Mouse (Mus musculus) liver, embryonic 14.5 days (tissue): ENCODE results near the gene Olfr1228. TPM values are rescaled to one million over a fixed set of nuclear protein-coding genes. Genes with fewer than 3 reads are reported as not detected.

ENCODE experiments used
- ATAC-seq: fragments of 200-750 bp; cut with Nextera tagmentation; 2 replicates; pipeline ENCODE4 v1.8.0; 2017; ENCODE audit warnings: moderate number of reproducible peaks, mild to moderate bottlenecking, moderate library complexity; ENCODE audit not compliant: insufficient read depth
- DNase-seq, 3 experiments: peaks; one replicate each; pipeline ENCODE4 v3.0.0-alpha.2; 2012 to 2013; ENCODE audit warnings: low read depth in 3 of 3, low spot score in 3 of 3
- H3K27ac ChIP-seq: fragments of 300-500 bp; sonication (generic); 2 replicates; pipeline ENCODE4 v1.5.1; 2014; ENCODE audit warnings: moderate library complexity, mild to moderate bottlenecking, control low read depth, inconsistent platforms
- H3K27me3 ChIP-seq: fragments of 300-500 bp; sonication (generic); 2 replicates; pipeline ENCODE4 v1.6.1; 2014; ENCODE audit warnings: mild to moderate bottlenecking, low read length, moderate library complexity; ENCODE audit not compliant: control insufficient read depth, insufficient read depth
- H3K36me3 ChIP-seq: fragments of 300-500 bp; sonication (generic); replicated peaks from 2 replicates; pipeline ENCODE4 v1.6.1; 2014; ENCODE audit warnings: low read depth; ENCODE audit not compliant: control insufficient read depth, insufficient read depth
- H3K4me1 ChIP-seq, 2 experiments: fragments of 200-500 bp in 1 of 2; fragments of 300-500 bp in 1 of 2; sonication (generic) in 1 of 2; replicated peaks; 2 replicates each; pipeline ENCODE4 v1.6.1; 2012 to 2014; ENCODE audit warnings: antibody characterized with exemption in 1 of 2, inconsistent platforms in 1 of 2, low read length in 1 of 2; ENCODE audit not compliant: control insufficient read depth in 2 of 2, insufficient read depth in 2 of 2
- H3K4me2 ChIP-seq: fragments of 300-500 bp; sonication (generic); 2 replicates; pipeline ENCODE4 v1.6.1; 2014; ENCODE audit warnings: low read depth, mild to moderate bottlenecking, control low read depth, moderate library complexity
- H3K4me3 ChIP-seq, 2 experiments: fragments of 200-500 bp in 1 of 2; fragments of 300-500 bp in 1 of 2; sonication (generic) in 1 of 2; 2 replicates each; pipeline ENCODE4 v1.5.1; 2012 to 2014; ENCODE audit warnings: low read depth in 2 of 2, low read length in 2 of 2, mild to moderate bottlenecking in 2 of 2, control low read depth in 1 of 2, inconsistent platforms in 1 of 2, moderate library complexity in 1 of 2; ENCODE audit not compliant: insufficient read depth in 1 of 2
- H3K9ac ChIP-seq: fragments of 300-500 bp; sonication (generic); replicated peaks from 2 replicates; pipeline ENCODE4 v1.6.1; 2014; ENCODE audit warnings: mild to moderate bottlenecking, control low read depth, moderate library complexity
- H3K9me3 ChIP-seq: fragments of 300-500 bp; sonication (generic); 2 replicates; pipeline ENCODE4 v1.6.1; 2016; ENCODE audit warnings: low read length, mixed read lengths; ENCODE audit not compliant: control insufficient read depth
- CTCF ChIP-seq: IDR thresholded peaks from 2 replicates; pipeline ENCODE4 v1.5.1; 2016; ENCODE audit warnings: antibody characterized with exemption, low read depth, control low read depth
- EP300 ChIP-seq: IDR thresholded peaks from 2 replicates; pipeline ENCODE4 v1.6.1; 2016; ENCODE audit warnings: antibody characterized with exemption, low read depth
- WGBS: fragments of 180-500 bp; shearing (Covaris S2); extraction: QIAGEN DNeasy Blood & Tissue Kit; methylation state at CpG from one replicate; pipeline ENCODE4 v1.1.7; 2014; ENCODE audit not compliant: insufficient replicate concordance; 5-methylcytosine and 5-hydroxymethylcytosine counted together
- polyA plus RNA-seq, 2 experiments: library from polyadenylated mRNA; depleted of rRNA in 1 of 2; stranded (reverse) in 1 of 2; unstranded in 1 of 2; fragments of >200 nt; fragmentation: Nextera tagmentation in 1 of 2; extraction: Ambion mirVana in 1 of 2; gene quantifications; 2 replicates each; pipeline versions ENCODE4 v1.2.1 to v1.2.3; 2012 to 2014

Olfr1228 gene
- not detected in 2 replicates for polyA plus RNA-seq (2012; rRNA removed)
- not detected in 2 replicates for polyA plus RNA-seq (2014; fragmentation: Nextera tagmentation; extraction: Ambion mirVana)

- Histone ChIP-seq H3K9me3 (no peaks in the 10 kb centered on the region), H3K4me2 (no peak within 1 kb of the TSS), H3K4me3 (no peak within 1 kb of the TSS), H3K27ac (no peak within 1 kb of the TSS), H3K36me3 (no peaks in the 10 kb centered on the region), H3K9ac (no peak within 1 kb of the TSS), H3K27me3 (no peaks in the 10 kb centered on the region), H3K4me1 (no peaks in the 10 kb centered on the region)
- DNase-seq (no peak), ATAC-seq (no peak)
- TF ChIP-seq EP300: no peak
- no peak for TF ChIP-seq CTCF
These were observed at the start of gene Olfr1228 for GRCm38 (mm10) chr2:89253962-89254361. Gene Olfr1228, minus strand, starts transcription at chr2:89254062.

GRCm38 (mm10) chr2:89297168-89297567 is 43.3 kb upstream of the Olfr1228 start, which contains the start of gene Olfr1230:
Gene Olfr1230, minus strand, starts transcription at chr2:89297268.
- Histone ChIP-seq H3K4me2 (no peak within 1 kb of the TSS), H3K27ac (no peak within 1 kb of the TSS), H3K9me3 (no peaks in the 10 kb centered on the region), H3K4me1 (no peaks in the 10 kb centered on the region), H3K36me3 (no peaks in the 10 kb centered on the region), H3K9ac (no peak within 1 kb of the TSS), H3K4me3 (no peak within 1 kb of the TSS), H3K27me3 (no peaks in the 10 kb centered on the region)
- DNase-seq: no peak
- TF ChIP-seq CTCF (no peak), EP300 (no peak)
- 64% methylated on average over 1 of the region's 1 CpGs for WGBS
- ATAC-seq: no peak

DNA sequence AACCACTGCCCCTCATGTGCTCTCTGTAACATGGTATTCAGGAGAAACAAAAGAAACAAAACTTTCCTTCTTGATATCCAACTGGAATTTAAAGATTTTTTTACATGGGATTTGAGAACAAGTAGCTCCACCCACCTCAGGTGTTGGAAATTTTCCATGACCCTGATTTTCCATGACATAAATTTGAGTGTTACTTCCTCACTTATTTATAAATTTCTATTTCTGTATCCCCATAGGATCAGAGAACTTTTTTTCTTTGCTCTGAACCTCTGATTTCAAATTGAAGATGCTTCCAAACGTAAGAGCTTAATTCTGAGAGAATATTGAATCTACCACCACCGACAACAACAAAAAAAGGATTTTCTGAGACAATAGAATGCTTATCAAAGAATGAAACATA is 34.1 kb upstream of the Olfr1228 start, which contains the start of gene Olfr1229:
TSS of gene Olfr1229 (minus strand) at position 101 of the 400 bp plus-strand sequence.
- Histone ChIP-seq H3K36me3 (no peaks in the 10 kb centered on the region), H3K4me3 (no peak within 1 kb of the TSS), H3K9me3 (no peaks in the 10 kb centered on the region), H3K27me3 (no peaks in the 10 kb centered on the region), H3K4me1 (no peaks in the 10 kb centered on the region), H3K4me2 (no peak within 1 kb of the TSS), H3K9ac (no peak within 1 kb of the TSS), H3K27ac (no peak within 1 kb of the TSS)
- DNase-seq (no peak), ATAC-seq (no peak)
- 55% methylated on average over 2 of the region's 2 CpGs for WGBS
- TF ChIP-seq EP300 (no peak), CTCF (no peak)

DNA sequence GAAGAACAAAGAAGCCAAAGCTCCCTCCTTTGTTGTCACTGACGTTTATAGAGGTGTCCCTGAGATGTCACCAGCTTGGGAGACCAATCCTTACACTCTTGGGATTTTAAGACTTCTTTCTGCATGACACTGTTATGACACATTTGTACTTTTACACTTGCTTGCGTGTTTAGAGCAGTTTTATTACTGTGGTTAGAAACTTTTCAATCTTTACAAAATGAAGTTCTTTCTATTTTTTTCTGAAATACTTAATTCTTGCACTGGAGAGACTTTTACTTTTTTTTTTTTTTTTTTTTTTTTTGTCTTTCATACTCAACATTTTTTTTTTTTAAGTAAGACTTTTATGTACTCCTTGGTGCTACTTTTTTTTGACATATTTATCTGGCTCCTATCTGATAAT is 53.9 kb downstream of the Olfr1228 start, which contains the start of gene Olfr1226:
TSS of gene Olfr1226 (minus strand) at position 101 of the 400 bp plus-strand sequence.
- H3K4me3 ChIP-seq: no peak within 1 kb of the TSS
- 35% methylated on average over 2 of the region's 2 CpGs for WGBS

More for the DNA sequence above, 53.9 kb downstream of the Olfr1228 start, which contains the start of gene Olfr1226:
- H3K27me3 ChIP-seq: no peaks in the 10 kb centered on the region
- no peaks in the 10 kb centered on the region for H3K9me3 ChIP-seq
- H3K9ac ChIP-seq: no peak within 1 kb of the TSS
- DNase-seq (no peak), ATAC-seq (no peak)
- no peaks in the 10 kb centered on the region for H3K36me3 ChIP-seq
- H3K4me1 ChIP-seq: no peaks in the 10 kb centered on the region
- no peak within 1 kb of the TSS for H3K4me2 ChIP-seq
- no peak within 1 kb of the TSS for H3K27ac ChIP-seq
- no peak for TF ChIP-seq EP300
- no peak for TF ChIP-seq CTCF

Other genes starting within 250 kb of the Olfr1228 start
- not detected in 2 replicates for gene Olfr1215, start 247.1 kb downstream of the Olfr1228 start, polyA plus RNA-seq (2012; rRNA removed)
- gene Olfr1215, start 247.1 kb downstream of the Olfr1228 start, polyA plus RNA-seq (2014; fragmentation: Nextera tagmentation; extraction: Ambion mirVana): not detected in 2 replicates
- not detected in 2 replicates for gene Olfr1216, start 235.7 kb downstream of the Olfr1228 start, polyA plus RNA-seq (2012; rRNA removed)
- gene Olfr1216, start 235.7 kb downstream of the Olfr1228 start, polyA plus RNA-seq (2014; fragmentation: Nextera tagmentation; extraction: Ambion mirVana): not detected in 2 replicates
- gene Olfr1217, start 222.0 kb downstream of the Olfr1228 start, polyA plus RNA-seq (2012; rRNA removed): not detected in 2 replicates
- not detected in 2 replicates for gene Olfr1217, start 222.0 kb downstream of the Olfr1228 start, polyA plus RNA-seq (2014; fragmentation: Nextera tagmentation; extraction: Ambion mirVana)
- gene Olfr1218, start 192.9 kb downstream of the Olfr1228 start, polyA plus RNA-seq (2012; rRNA removed): not detected in 2 replicates
- not detected in 2 replicates for gene Olfr1218, start 192.9 kb downstream of the Olfr1228 start, polyA plus RNA-seq (2014; fragmentation: Nextera tagmentation; extraction: Ambion mirVana)
- not detected in 2 replicates for gene Olfr1219, start 170.5 kb downstream of the Olfr1228 start, polyA plus RNA-seq (2012; rRNA removed)
- not detected in 2 replicates for gene Olfr1219, start 170.5 kb downstream of the Olfr1228 start, polyA plus RNA-seq (2014; fragmentation: Nextera tagmentation; extraction: Ambion mirVana)
- not detected in 2 replicates for gene Olfr1220, start 147.2 kb downstream of the Olfr1228 start, polyA plus RNA-seq (2012; rRNA removed)
- not detected in 2 replicates for gene Olfr1220, start 147.2 kb downstream of the Olfr1228 start, polyA plus RNA-seq (2014; fragmentation: Nextera tagmentation; extraction: Ambion mirVana)
- not detected in 2 replicates for gene Olfr1221, start 136.8 kb downstream of the Olfr1228 start, polyA plus RNA-seq (2012; rRNA removed)
- not detected in 2 replicates for gene Olfr1221, start 136.8 kb downstream of the Olfr1228 start, polyA plus RNA-seq (2014; fragmentation: Nextera tagmentation; extraction: Ambion mirVana)
- gene Olfr1222, start 121.0 kb downstream of the Olfr1228 start, polyA plus RNA-seq (2012; rRNA removed): not detected in 2 replicates
- gene Olfr1222, start 121.0 kb downstream of the Olfr1228 start, polyA plus RNA-seq (2014; fragmentation: Nextera tagmentation; extraction: Ambion mirVana): not detected in 2 replicates
- not detected in 2 replicates for gene Olfr1223, start 102.5 kb downstream of the Olfr1228 start, polyA plus RNA-seq (2012; rRNA removed)
- gene Olfr1223, start 102.5 kb downstream of the Olfr1228 start, polyA plus RNA-seq (2014; fragmentation: Nextera tagmentation; extraction: Ambion mirVana): not detected in 2 replicates
- not detected in 2 replicates for gene Olfr1224-ps1, start 90.0 kb downstream of the Olfr1228 start, polyA plus RNA-seq (2012; rRNA removed)
- gene Olfr1224-ps1, start 90.0 kb downstream of the Olfr1228 start, polyA plus RNA-seq (2014; fragmentation: Nextera tagmentation; extraction: Ambion mirVana): not detected in 2 replicates
- gene Olfr1225, start 79.4 kb downstream of the Olfr1228 start, polyA plus RNA-seq (2012; rRNA removed): not detected in 2 replicates
- not detected in 2 replicates for gene Olfr1225, start 79.4 kb downstream of the Olfr1228 start, polyA plus RNA-seq (2014; fragmentation: Nextera tagmentation; extraction: Ambion mirVana)
- gene Olfr1226, start 54.0 kb downstream of the Olfr1228 start, polyA plus RNA-seq (2012; rRNA removed): not detected in 2 replicates
- not detected in 2 replicates for gene Olfr1226, start 54.0 kb downstream of the Olfr1228 start, polyA plus RNA-seq (2014; fragmentation: Nextera tagmentation; extraction: Ambion mirVana)
- gene Olfr1229, start 34.0 kb upstream of the Olfr1228 start, polyA plus RNA-seq (2012; rRNA removed): not detected in 2 replicates
- gene Olfr1229, start 34.0 kb upstream of the Olfr1228 start, polyA plus RNA-seq (2014; fragmentation: Nextera tagmentation; extraction: Ambion mirVana): not detected in 2 replicates
- gene Olfr1230, start 43.2 kb upstream of the Olfr1228 start, polyA plus RNA-seq (2012; rRNA removed): not detected in 2 replicates
- gene Olfr1230, start 43.2 kb upstream of the Olfr1228 start, polyA plus RNA-seq (2014; fragmentation: Nextera tagmentation; extraction: Ambion mirVana): not detected in 2 replicates
- gene Olfr1231, start 53.0 kb upstream of the Olfr1228 start, polyA plus RNA-seq (2012; rRNA removed): not detected in 2 replicates
- gene Olfr1231, start 53.0 kb upstream of the Olfr1228 start, polyA plus RNA-seq (2014; fragmentation: Nextera tagmentation; extraction: Ambion mirVana): not detected in 2 replicates
- gene Olfr1232, start 75.6 kb upstream of the Olfr1228 start, polyA plus RNA-seq (2012; rRNA removed): not detected in 2 replicates
- not detected in 2 replicates for gene Olfr1232, start 75.6 kb upstream of the Olfr1228 start, polyA plus RNA-seq (2014; fragmentation: Nextera tagmentation; extraction: Ambion mirVana)
- gene Olfr1233, start 88.3 kb upstream of the Olfr1228 start, polyA plus RNA-seq (2012; rRNA removed): not detected in 2 replicates
- gene Olfr1233, start 88.3 kb upstream of the Olfr1228 start, polyA plus RNA-seq (2014; fragmentation: Nextera tagmentation; extraction: Ambion mirVana): not detected in 2 replicates
- not detected in 2 replicates for gene Olfr1234, start 110.8 kb upstream of the Olfr1228 start, polyA plus RNA-seq (2012; rRNA removed)
- gene Olfr1234, start 110.8 kb upstream of the Olfr1228 start, polyA plus RNA-seq (2014; fragmentation: Nextera tagmentation; extraction: Ambion mirVana): not detected in 2 replicates
- gene Olfr1238, start 155.6 kb upstream of the Olfr1228 start, polyA plus RNA-seq (2012; rRNA removed): not detected in 2 replicates
- gene Olfr1238, start 155.6 kb upstream of the Olfr1228 start, polyA plus RNA-seq (2014; fragmentation: Nextera tagmentation; extraction: Ambion mirVana): not detected in 2 replicates
- not detected in 2 replicates for gene Olfr1239, start 166.3 kb upstream of the Olfr1228 start, polyA plus RNA-seq (2012; rRNA removed)
- gene Olfr1239, start 166.3 kb upstream of the Olfr1228 start, polyA plus RNA-seq (2014; fragmentation: Nextera tagmentation; extraction: Ambion mirVana): not detected in 2 replicates
- gene Olfr1240, start 188.9 kb upstream of the Olfr1228 start, polyA plus RNA-seq (2012; rRNA removed): not detected in 2 replicates
- not detected in 2 replicates for gene Olfr1240, start 188.9 kb upstream of the Olfr1228 start, polyA plus RNA-seq (2014; fragmentation: Nextera tagmentation; extraction: Ambion mirVana)
- not detected in 2 replicates for gene Olfr1241, start 233.1 kb upstream of the Olfr1228 start, polyA plus RNA-seq (2012; rRNA removed)
- not detected in 2 replicates for gene Olfr1241, start 233.1 kb upstream of the Olfr1228 start, polyA plus RNA-seq (2014; fragmentation: Nextera tagmentation; extraction: Ambion mirVana)
- gene Olfr1242, start 244.3 kb upstream of the Olfr1228 start, polyA plus RNA-seq (2012; rRNA removed): not detected in 2 replicates
- not detected in 2 replicates for gene Olfr1242, start 244.3 kb upstream of the Olfr1228 start, polyA plus RNA-seq (2014; fragmentation: Nextera tagmentation; extraction: Ambion mirVana)